Mouse (Mus musculus): ENCODE results near the gene Tjp3. TPM values are rescaled to one million over a fixed set of nuclear protein-coding genes. Genes with fewer than 3 reads are reported as not detected.

The Tjp3 gene
- polyA plus RNA-seq, 1 experiment from 2014 or later, result 0.35 TPM

GRCm38 (mm10) chr10:81304597-81305238, 13.3 kb upstream of the Tjp3 start:
- no peak overlapping the region; the same call in 1 of the 2 replicates for H3K4me2 ChIP-seq
- peak overlapping the region; percentile 27; the same call in 1 of the 2 replicates for H3K27ac ChIP-seq
- ATAC-seq (ENCODE audit: low read depth) (peak; percentile 34), DNase-seq (peak; percentile 60)
- H3K4me3 ChIP-seq (replicated peaks), result no peak overlapping the region
- peaks cover 56% of the 10 kb centered on the region for H3K4me1 ChIP-seq (replicated peaks)
- H3K9me3 ChIP-seq (replicated peaks), result no peaks in the 10 kb centered on the region
- 25% methylated on average over 8 of the region's 9 CpGs for WGBS (ENCODE audit: insufficient replicate concordance)
- peaks cover 47% of the 10 kb centered on the region for H3K36me3 ChIP-seq
- peak overlapping the region; percentile 22; the same call in 1 of the 2 replicates for H3K9ac ChIP-seq
- H3K27me3 ChIP-seq, result no peaks in the 10 kb centered on the region

GRCm38 (mm10) chr10:81303761-81304160, 12.4 kb upstream of the Tjp3 start:
- Histone ChIP-seq H3K27me3 (no peaks in the 10 kb centered on the region), H3K27ac (peak overlapping the region; percentile 71; the same call in 1 of the 2 replicates), H3K4me2 (peak overlapping the region; percentile 58), H3K4me1 (replicated peaks) (peaks cover 66% of the 10 kb centered on the region), H3K4me3 (replicated peaks) (no peak overlapping the region), H3K36me3 (peaks cover 38% of the 10 kb centered on the region), H3K9me3 (replicated peaks) (no peaks in the 10 kb centered on the region), H3K9ac (peak overlapping the region; percentile 56)
- DNase-seq (no peak), ATAC-seq (ENCODE audit: low read depth) (no peak)
- WGBS (ENCODE audit: insufficient replicate concordance), result 37% methylated on average over 7 of the region's 7 CpGs

GRCm38 (mm10) chr10:81303258-81303657, 11.9 kb upstream of the Tjp3 start:
- Histone ChIP-seq H3K9ac (peak overlapping the region; percentile 56), H3K4me3 (replicated peaks) (peak overlapping the region; percentile 32), H3K27ac (peak overlapping the region; percentile 71), H3K4me1 (replicated peaks) (peaks cover 71% of the 10 kb centered on the region), H3K36me3 (peaks cover 34% of the 10 kb centered on the region), H3K27me3 (no peaks in the 10 kb centered on the region), H3K9me3 (replicated peaks) (no peaks in the 10 kb centered on the region), H3K4me2 (peak overlapping the region; percentile 58)
- ATAC-seq (ENCODE audit: low read depth) (peak; percentile 7; the same call in 1 of the 2 replicates), DNase-seq (no peak)
- 41% methylated on average over 10 of the region's 10 CpGs for WGBS (ENCODE audit: insufficient replicate concordance)

GRCm38 (mm10) chr10:81302781-81303218, 11.4 kb upstream of the Tjp3 start:
- Histone ChIP-seq H3K9me3 (replicated peaks) (no peaks in the 10 kb centered on the region), H3K27me3 (no peaks in the 10 kb centered on the region), H3K9ac (peak overlapping the region; percentile 56), H3K4me2 (peak overlapping the region; percentile 58), H3K4me1 (replicated peaks) (peaks cover 76% of the 10 kb centered on the region), H3K36me3 (peaks cover 29% of the 10 kb centered on the region), H3K27ac (peak overlapping the region; percentile 71), H3K4me3 (replicated peaks) (peak overlapping the region; percentile 32)
- whole genome bisulfite sequencing (ENCODE audit: insufficient replicate concordance), result 17% methylated on average over 14 of the region's 14 CpGs
- ATAC-seq (ENCODE audit: low read depth), result peak; percentile 43
- no peak for DNase-seq

GRCm38 (mm10) chr10:81302288-81302687, 10.9 kb upstream of the Tjp3 start:
- Histone ChIP-seq H3K9me3 (replicated peaks) (no peaks in the 10 kb centered on the region), H3K36me3 (peaks cover 24% of the 10 kb centered on the region), H3K9ac (peak overlapping the region; percentile 56), H3K27ac (peak overlapping the region; percentile 71), H3K4me3 (replicated peaks) (peak overlapping the region; percentile 32), H3K4me1 (replicated peaks) (peaks cover 81% of the 10 kb centered on the region), H3K4me2 (peak overlapping the region; percentile 58), H3K27me3 (no peaks in the 10 kb centered on the region)
- DNase-seq, result no peak
- 65% methylated on average over 4 of the region's 4 CpGs for WGBS (ENCODE audit: insufficient replicate concordance)
- ATAC-seq (ENCODE audit: low read depth), result no peak

- H3K27ac ChIP-seq, result 0 out of 2 replicates have a peak overlapping the region, but pooled peaks have one; percentile 37
- no peaks in the 10 kb centered on the region for H3K27me3 ChIP-seq
- DNase-seq (no peak), ATAC-seq (ENCODE audit: low read depth) (no peak)
- no peaks in the 10 kb centered on the region for H3K9me3 ChIP-seq (replicated peaks)
- no peak overlapping the region for H3K4me3 ChIP-seq (replicated peaks)
- peaks cover 90% of the 10 kb centered on the region for H3K4me1 ChIP-seq (replicated peaks)
- H3K36me3 ChIP-seq, result peaks cover 14% of the 10 kb centered on the region
- 64% methylated on average over 9 of the region's 9 CpGs for WGBS (ENCODE audit: insufficient replicate concordance)
- no peak overlapping the region for H3K9ac ChIP-seq
- H3K4me2 ChIP-seq, result no peak overlapping the region
Observed at GRCm38 (mm10) chr10:81301321-81301720, 9.9 kb upstream of the Tjp3 start.

- no peaks in the 10 kb centered on the region for H3K9me3 ChIP-seq (replicated peaks)
- H3K9ac ChIP-seq, result peak overlapping the region; percentile 30; the same call in 1 of the 2 replicates
- peak overlapping the region; percentile 23 for H3K4me2 ChIP-seq
- ATAC-seq (ENCODE audit: low read depth) (peak; percentile 30), DNase-seq (no peak)
- H3K4me1 ChIP-seq (replicated peaks), result peaks cover 99% of the 10 kb centered on the region
- peaks cover 5% of the 10 kb centered on the region; the same call in 1 of the 2 replicates for H3K36me3 ChIP-seq
- WGBS (ENCODE audit: insufficient replicate concordance), result 74% methylated on average over 9 of the region's 9 CpGs
- peak overlapping the region; percentile 87 for H3K27ac ChIP-seq
- H3K27me3 ChIP-seq, result no peaks in the 10 kb centered on the region
- H3K4me3 ChIP-seq (replicated peaks), result no peak overlapping the region
Observed at GRCm38 (mm10) chr10:81300352-81300907, 9.0 kb upstream of the Tjp3 start.

GRCm38 (mm10) chr10:81299585-81300351, 8.4 kb upstream of the Tjp3 start:
- Histone ChIP-seq H3K27me3 (no peaks in the 10 kb centered on the region), H3K36me3 (no peaks in the 10 kb centered on the region), H3K4me2 (peak overlapping the region; percentile 23), H3K9ac (peak overlapping the region; percentile 30), H3K27ac (peak overlapping the region; percentile 87), H3K9me3 (replicated peaks) (no peaks in the 10 kb centered on the region), H3K4me1 (replicated peaks) (peaks cover 100% of the 10 kb centered on the region), H3K4me3 (replicated peaks) (no peak overlapping the region)
- 0 out of 2 replicates have a peak, but pooled peaks have one; percentile 3 for ATAC-seq (ENCODE audit: low read depth)
- no peak for DNase-seq
- WGBS (ENCODE audit: insufficient replicate concordance), result 65% methylated on average over 14 of the region's 14 CpGs

GRCm38 (mm10) chr10:81298369-81299100, 7.2 kb upstream of the Tjp3 start:
- peak overlapping the region; percentile 87 for H3K27ac ChIP-seq
- DNase-seq, result no peak
- no peak overlapping the region for H3K4me3 ChIP-seq (replicated peaks)
- no peaks in the 10 kb centered on the region for H3K36me3 ChIP-seq
- 68% methylated on average over 17 of the region's 17 CpGs for WGBS (ENCODE audit: insufficient replicate concordance)
- H3K4me1 ChIP-seq (replicated peaks), result peaks cover 100% of the 10 kb centered on the region
- H3K4me2 ChIP-seq, result peak overlapping the region; percentile 3; the same call in 1 of the 2 replicates
- H3K9me3 ChIP-seq (replicated peaks), result no peaks in the 10 kb centered on the region
- no peaks in the 10 kb centered on the region for H3K27me3 ChIP-seq
- H3K9ac ChIP-seq, result no peak overlapping the region
- ATAC-seq (ENCODE audit: low read depth), result no peak

- WGBS (ENCODE audit: insufficient replicate concordance), result 24% methylated on average over 10 of the region's 10 CpGs
- H3K36me3 ChIP-seq, result no peaks in the 10 kb centered on the region
- H3K4me3 ChIP-seq (replicated peaks), result no peak overlapping the region
- H3K9me3 ChIP-seq (replicated peaks), result no peaks in the 10 kb centered on the region
- peak overlapping the region; percentile 45 for H3K9ac ChIP-seq
- ATAC-seq (ENCODE audit: low read depth) (peak; percentile 15; the same call in 1 of the 2 replicates), DNase-seq (no peak)
- peak overlapping the region; percentile 87 for H3K27ac ChIP-seq
- peaks cover 98% of the 10 kb centered on the region for H3K4me1 ChIP-seq (replicated peaks)
- no peaks in the 10 kb centered on the region for H3K27me3 ChIP-seq
- peak overlapping the region; percentile 3; the same call in 1 of the 2 replicates for H3K4me2 ChIP-seq
Observed at GRCm38 (mm10) chr10:81297845-81298244, 6.5 kb upstream of the Tjp3 start.

All from liver, embryonic 13.5 days (tissue).